Mouse (Mus musculus) kidney, embryonic 15.5 days (tissue): Measurements from ENCODE around the gene Hist1h4k. TPM values are rescaled to one million over a fixed set of nuclear protein-coding genes. Genes with fewer than 3 reads are reported as not detected.
A peak's percentile ranks its signal among the peaks of the same experiment; 100 is the strongest.
"Not testable (repeated sequence)": the region's sequence is repeated elsewhere in the genome, so short reads cannot be mapped to it uniquely, and the experiment has no call there.

ENCODE experiments used
- ATAC-seq: fragments of 200-750 bp; cut with Nextera tagmentation; replicated peaks from 2 replicates; pipeline ENCODE4 v1.8.0; 2017; ENCODE audit warnings: moderate TSS enrichment; ENCODE audit not compliant: low FRiP score
- H3K27ac ChIP-seq: fragments of 300-500 bp; sonication (generic); 2 replicates; pipeline ENCODE4 v1.5.1; 2015; ENCODE audit warnings: mild to moderate bottlenecking, inconsistent platforms
- H3K27me3 ChIP-seq: fragments of 300-500 bp; sonication (generic); 2 replicates; pipeline ENCODE4 v1.6.1; 2015; ENCODE audit warnings: inconsistent platforms
- H3K36me3 ChIP-seq: fragments of 300-500 bp; sonication (generic); 2 replicates; pipeline ENCODE4 v1.6.1; 2015; ENCODE audit warnings: inconsistent platforms
- H3K4me1 ChIP-seq: fragments of 300-500 bp; sonication (generic); 2 replicates; pipeline ENCODE4 v1.6.1; 2015; ENCODE audit warnings: inconsistent platforms
- H3K4me2 ChIP-seq: fragments of 300-500 bp; sonication (generic); 2 replicates; pipeline ENCODE4 v1.6.1; 2015; ENCODE audit warnings: moderate library complexity, mild to moderate bottlenecking, inconsistent platforms
- H3K4me3 ChIP-seq: fragments of 300-500 bp; sonication (generic); replicated peaks from 2 replicates; pipeline ENCODE4 v1.5.1; 2015; ENCODE audit warnings: mild to moderate bottlenecking, inconsistent platforms
- H3K9ac ChIP-seq: fragments of 300-500 bp; sonication (generic); 2 replicates; pipeline ENCODE4 v1.6.1; 2015; ENCODE audit warnings: mild to moderate bottlenecking, inconsistent platforms
- H3K9me3 ChIP-seq: fragments of 300-500 bp; sonication (generic); replicated peaks from 2 replicates; pipeline ENCODE4 v1.6.1; 2016; ENCODE audit warnings: inconsistent platforms
- WGBS: fragments of 180-500 bp; shearing (Covaris S2); methylation state at CpG from one replicate; pipeline ENCODE4 v1.1.7; 2015; ENCODE audit warnings: mixed read lengths; 5-methylcytosine and 5-hydroxymethylcytosine counted together
- polyA plus RNA-seq: library from polyadenylated mRNA; unstranded; fragments of >200 nt; fragmentation: Nextera tagmentation; extraction: Ambion mirVana; gene quantifications from 2 replicates; pipeline ENCODE4 v1.2.1, GENCODE M21; 2015

Gene Hist1h4k
- polyA plus RNA-seq, result 2.5 and 5.4 TPM in 2 replicates

GRCm38 (mm10) chr13:21750159-21751017 is at the start of gene Hist1h4k:
TSS of gene Hist1h4k (minus strand) at chr13:21750505.
- Histone ChIP-seq H3K27ac (peak within 1 kb of the TSS; percentile 98), H3K4me1 (peaks cover 27% of the 10 kb centered on the region), H3K4me2 (peak within 1 kb of the TSS; percentile 61), H3K9ac (peak within 1 kb of the TSS; percentile 55), H3K4me3 (peak within 1 kb of the TSS; percentile 54)
- not testable (repeated sequence) for H3K36me3 ChIP-seq, H3K27me3 ChIP-seq, H3K9me3 ChIP-seq
- ATAC-seq, result peak; percentile 87
- under 1% methylated on average over 46 of the region's 56 CpGs for WGBS

- H3K27me3 ChIP-seq, H3K9me3 ChIP-seq, H3K36me3 ChIP-seq, H3K4me1 ChIP-seq, H3K4me3 ChIP-seq, H3K9ac ChIP-seq, H3K4me2 ChIP-seq, H3K27ac ChIP-seq, ATAC-seq: not testable (repeated sequence)
Measured at GRCm38 (mm10) chr13:21797163-21797562, 46.9 kb upstream of the Hist1h4k start.

GRCm38 (mm10) chr13:21795584-21795983 is 45.3 kb upstream of the Hist1h4k start:
- no peaks in the 10 kb centered on the region for H3K36me3 ChIP-seq
- 89% methylated on average over 7 of the region's 7 CpGs for WGBS
- ATAC-seq, result no peak
- no peaks in the 10 kb centered on the region for H3K27me3 ChIP-seq
- no peak overlapping the region for H3K27ac ChIP-seq
- no peak overlapping the region for H3K4me3 ChIP-seq
- H3K4me2 ChIP-seq, result no peak overlapping the region
- peaks cover 5% of the 10 kb centered on the region; the same call in 1 of the 2 replicates for H3K4me1 ChIP-seq
- no peaks in the 10 kb centered on the region for H3K9me3 ChIP-seq
- no peak overlapping the region for H3K9ac ChIP-seq

- no peaks in the 10 kb centered on the region for H3K27me3 ChIP-seq
- H3K27ac ChIP-seq, result peak overlapping the region; percentile 48; the same call in 1 of the 2 replicates
- ATAC-seq, result no peak
- H3K9me3 ChIP-seq, result no peaks in the 10 kb centered on the region
- H3K4me2 ChIP-seq, result peak overlapping the region; percentile 54
- H3K4me1 ChIP-seq, result peaks cover 20% of the 10 kb centered on the region
- H3K4me3 ChIP-seq, result peak overlapping the region; percentile 27
- H3K36me3 ChIP-seq, result no peaks in the 10 kb centered on the region
- peak overlapping the region; percentile 49; the same call in 1 of the 2 replicates for H3K9ac ChIP-seq
- 7% methylated on average over 18 of the region's 18 CpGs for WGBS
Measured at GRCm38 (mm10) chr13:21790601-21791283, 40.4 kb upstream of the Hist1h4k start.

GRCm38 (mm10) chr13:21789925-21790324 is 39.6 kb upstream of the Hist1h4k start:
- Histone ChIP-seq H3K27me3 (no peaks in the 10 kb centered on the region), H3K4me1 (peaks cover 24% of the 10 kb centered on the region), H3K36me3 (no peaks in the 10 kb centered on the region), H3K9me3 (no peaks in the 10 kb centered on the region), H3K9ac (no peak overlapping the region), H3K4me2 (no peak overlapping the region), H3K4me3 (no peak overlapping the region), H3K27ac (peak overlapping the region; percentile 45; the same call in 1 of the 2 replicates)
- no peak for ATAC-seq
- 47% methylated on average over 6 of the region's 6 CpGs for WGBS

- Histone ChIP-seq H3K4me1 (peaks cover 33% of the 10 kb centered on the region), H3K4me3 (peak overlapping the region; percentile 43), H3K9me3 (no peaks in the 10 kb centered on the region), H3K4me2 (peak overlapping the region; percentile 53), H3K36me3 (no peaks in the 10 kb centered on the region), H3K27ac (peak overlapping the region; percentile 92), H3K9ac (peak overlapping the region; percentile 29; the same call in 1 of the 2 replicates), H3K27me3 (no peaks in the 10 kb centered on the region)
- peak; percentile 20 for ATAC-seq
- WGBS, result 18% methylated on average over 15 of the region's 21 CpGs
Measured at GRCm38 (mm10) chr13:21787760-21788593, 37.7 kb upstream of the Hist1h4k start.

- Histone ChIP-seq H3K4me3 (peak within 1 kb of the TSS; percentile 43), H3K4me1 (peaks cover 40% of the 10 kb centered on the region), H3K9ac (peak within 1 kb of the TSS; percentile 48), H3K4me2 (peak within 1 kb of the TSS; percentile 57), H3K27ac (peak within 1 kb of the TSS; percentile 92)
- H3K27me3 ChIP-seq, H3K36me3 ChIP-seq, H3K9me3 ChIP-seq: not testable (repeated sequence)
- ATAC-seq, result peak; percentile 96
- under 1% methylated on average over 40 of the region's 63 CpGs for WGBS
Measured at GRCm38 (mm10) chr13:21786899-21787629, 36.8 kb upstream of the Hist1h4k start, which contains the start of the genes Hist1h2an and Hist1h2bp. TSS of gene Hist1h2an (minus strand) at chr13:21787218. TSS of gene Hist1h2bp (plus strand) at chr13:21787461.

- Histone ChIP-seq H3K36me3 (no peaks in the 10 kb centered on the region), H3K9ac (peak overlapping the region; percentile 48; the same call in 1 of the 2 replicates), H3K4me1 (peaks cover 43% of the 10 kb centered on the region), H3K9me3 (no peaks in the 10 kb centered on the region), H3K4me3 (peak overlapping the region; percentile 43), H3K27ac (peak overlapping the region; percentile 92), H3K4me2 (peak overlapping the region; percentile 57), H3K27me3 (no peaks in the 10 kb centered on the region)
- WGBS, result 7% methylated on average over 8 of the region's 8 CpGs
- ATAC-seq, result no peak
Measured at GRCm38 (mm10) chr13:21786189-21786898, 36.0 kb upstream of the Hist1h4k start.

GRCm38 (mm10) chr13:21784311-21784710 is 34.0 kb upstream of the Hist1h4k start:
- Histone ChIP-seq H3K27me3 (no peaks in the 10 kb centered on the region), H3K27ac (peak overlapping the region; percentile 96), H3K4me3 (peak overlapping the region; percentile 49), H3K9me3 (no peaks in the 10 kb centered on the region), H3K36me3 (no peaks in the 10 kb centered on the region), H3K9ac (peak overlapping the region; percentile 41), H3K4me2 (peak overlapping the region; percentile 73), H3K4me1 (peaks cover 39% of the 10 kb centered on the region)
- ATAC-seq, result no peak
- 25% methylated on average over 6 of the region's 6 CpGs for WGBS

- Histone ChIP-seq H3K4me2 (peak overlapping the region; percentile 73), H3K27ac (peak overlapping the region; percentile 96), H3K4me1 (peaks cover 39% of the 10 kb centered on the region), H3K4me3 (peak overlapping the region; percentile 49), H3K9ac (peak overlapping the region; percentile 41), H3K27me3 (no peaks in the 10 kb centered on the region), H3K9me3 (no peaks in the 10 kb centered on the region), H3K36me3 (no peaks in the 10 kb centered on the region)
- no peak for ATAC-seq
- WGBS, result under 1% methylated on average over 9 of the region's 9 CpGs
Measured at GRCm38 (mm10) chr13:21783734-21784161, 33.4 kb upstream of the Hist1h4k start.
